Mouse (Mus musculus): ENCODE results near the gene Tspan13.

Gene Tspan13

GRCm38 (mm10) chr12:36042348-36042778, at the start of gene Tspan13:
TSS of gene Tspan13 (minus strand) at chr12:36042500.
- peak; percentile 89 for DNase-seq

- DNase-seq = no peak
Measured at GRCm38 (mm10) chr12:36091964-36092363, 49.7 kb upstream of the Tspan13 start.

- no peak for DNase-seq
Measured at GRCm38 (mm10) chr12:36089221-36089620, 46.9 kb upstream of the Tspan13 start.

- no peak for DNase-seq
Measured at GRCm38 (mm10) chr12:36088804-36089203, 46.5 kb upstream of the Tspan13 start.

- DNase-seq = no peak
Measured at GRCm38 (mm10) chr12:36085380-36085779, 43.1 kb upstream of the Tspan13 start.

GRCm38 (mm10) chr12:36078101-36078899, 36.0 kb upstream of the Tspan13 start:
- no peak for DNase-seq

GRCm38 (mm10) chr12:36072860-36073259, 30.6 kb upstream of the Tspan13 start:
- no peak for DNase-seq

GRCm38 (mm10) chr12:36070231-36070630, 27.9 kb upstream of the Tspan13 start:
- DNase-seq = no peak

GRCm38 (mm10) chr12:36067538-36067937, 25.2 kb upstream of the Tspan13 start:
- no peak for DNase-seq

GRCm38 (mm10) chr12:36065911-36066310, 23.6 kb upstream of the Tspan13 start:
- DNase-seq = no peak

GRCm38 (mm10) chr12:36057699-36058098, 15.4 kb upstream of the Tspan13 start:
- no peak for DNase-seq

- DNase-seq = no peak
Measured at GRCm38 (mm10) chr12:36050276-36050675, 8.0 kb upstream of the Tspan13 start.

GRCm38 (mm10) chr12:36047593-36047992, 5.3 kb upstream of the Tspan13 start:
- DNase-seq = no peak

- DNase-seq = no peak
Measured at GRCm38 (mm10) chr12:36046196-36046595, 3.9 kb upstream of the Tspan13 start.

- no peak for DNase-seq
Measured at GRCm38 (mm10) chr12:36044691-36045090, 2.4 kb upstream of the Tspan13 start.

- peak; percentile 51 for DNase-seq
Measured at GRCm38 (mm10) chr12:36041703-36042347, 475 bp downstream of the Tspan13 start.

- DNase-seq = no peak
Measured at GRCm38 (mm10) chr12:36041281-36041589, 1.1 kb downstream of the Tspan13 start.

- DNase-seq = no peak
Measured at GRCm38 (mm10) chr12:36040571-36041280, 1.6 kb downstream of the Tspan13 start.

- no peak for DNase-seq
Measured at GRCm38 (mm10) chr12:36039541-36040084, 2.7 kb downstream of the Tspan13 start.

- no peak for DNase-seq
Measured at GRCm38 (mm10) chr12:36036776-36037175, 5.5 kb downstream of the Tspan13 start.

GRCm38 (mm10) chr12:36036121-36036520, 6.2 kb downstream of the Tspan13 start:
- no peak for DNase-seq

- no peak for DNase-seq
Measured at GRCm38 (mm10) chr12:36035501-36035900, 6.8 kb downstream of the Tspan13 start.

- DNase-seq = no peak
Measured at GRCm38 (mm10) chr12:36032419-36032818, 9.9 kb downstream of the Tspan13 start.
